Mouse (Mus musculus): ENCODE results near the gene Zcchc12. TPM values are rescaled to one million over a fixed set of nuclear protein-coding genes. Genes with fewer than 3 reads are reported as not detected.
A peak's percentile ranks its signal among the peaks of the same experiment; 100 is the strongest.

Gene Zcchc12
- total RNA-seq (2021): 10 to 100 TPM; 73.2 to 74.0 TPM
- long read RNA-seq, transcript Zcchc12-202 (4 exons, 2,197 nt): minor isoform, 6 of 137 reads
- long read RNA-seq, transcript Zcchc12-204 (5 exons, 2,181 nt): minor isoform, 12 of 137 reads
- long read RNA-seq, transcript Zcchc12-201 (4 exons, 2,089 nt): major isoform, 24 of 137 reads
- long read RNA-seq, partial matches to known transcripts: 18 of 137 reads
- long read RNA-seq, other reads (novel, unspliced or antisense): 77 of 137 reads

DNA sequence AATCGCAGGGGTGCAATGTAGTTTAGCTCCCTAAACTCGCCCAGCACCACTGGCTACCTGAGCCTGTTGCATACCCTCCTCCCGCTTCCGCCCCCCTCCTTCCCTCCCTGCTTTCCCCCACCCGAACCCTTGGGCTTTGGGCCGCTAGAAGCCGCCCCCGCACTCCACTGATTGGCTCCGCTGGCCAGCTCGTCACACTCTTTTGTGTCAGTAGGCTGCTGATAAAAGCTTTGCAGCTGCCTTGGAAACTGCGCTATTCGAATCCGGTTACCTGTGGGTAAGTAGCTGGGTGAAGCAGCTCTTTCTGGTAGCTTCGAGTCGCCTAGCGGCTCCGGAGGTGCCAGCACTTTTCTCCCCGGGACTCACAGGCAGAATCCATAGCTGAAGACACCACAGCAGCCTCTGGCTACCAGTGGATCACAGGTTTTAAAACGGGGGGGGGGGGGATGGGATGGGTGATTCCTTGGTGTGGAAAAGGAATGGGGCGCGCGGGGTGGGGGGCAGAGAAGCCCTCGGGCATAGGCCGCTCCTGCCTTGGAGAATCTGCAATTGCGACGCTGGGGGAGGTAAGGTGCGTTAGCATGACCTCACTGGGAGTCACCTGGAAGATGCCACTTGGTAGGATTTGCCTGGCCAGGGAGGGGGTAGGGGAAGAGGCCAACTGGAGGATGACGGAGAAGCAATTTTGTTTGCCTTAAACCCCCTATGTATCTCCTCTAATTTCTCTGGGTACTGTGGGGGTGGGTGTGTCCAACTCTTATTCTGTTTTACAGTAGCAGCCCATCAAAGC lies at the start of gene Zcchc12:
TSS of gene Zcchc12 (plus strand) at position 169 of the 790 bp plus-strand sequence.
- peak; percentile 35 to 49 for DNase-seq (ENCODE audit: low spot score in 2 of 2)

DNA sequence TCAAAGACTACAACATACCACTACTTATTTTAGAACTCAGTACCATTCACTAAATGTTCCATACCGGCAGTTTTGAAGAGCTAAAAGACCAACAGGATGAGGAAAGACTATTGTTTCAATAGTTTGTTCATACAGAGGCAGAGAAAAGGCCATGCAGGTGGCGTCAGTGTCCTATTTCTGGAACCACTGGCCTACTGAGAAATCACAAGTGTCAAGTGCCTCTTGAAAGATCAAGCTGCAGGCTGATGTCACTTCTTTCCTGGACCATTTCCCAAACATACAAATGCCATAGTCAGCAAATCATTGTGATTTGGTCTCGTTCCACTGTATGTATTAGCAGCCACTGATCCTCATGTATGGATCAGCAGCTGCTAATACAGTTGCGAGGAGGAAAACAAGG lies 49.0 kb upstream of the Zcchc12 start:
- DNase-seq (ENCODE audit: low spot score in 2 of 2): no peak

DNA sequence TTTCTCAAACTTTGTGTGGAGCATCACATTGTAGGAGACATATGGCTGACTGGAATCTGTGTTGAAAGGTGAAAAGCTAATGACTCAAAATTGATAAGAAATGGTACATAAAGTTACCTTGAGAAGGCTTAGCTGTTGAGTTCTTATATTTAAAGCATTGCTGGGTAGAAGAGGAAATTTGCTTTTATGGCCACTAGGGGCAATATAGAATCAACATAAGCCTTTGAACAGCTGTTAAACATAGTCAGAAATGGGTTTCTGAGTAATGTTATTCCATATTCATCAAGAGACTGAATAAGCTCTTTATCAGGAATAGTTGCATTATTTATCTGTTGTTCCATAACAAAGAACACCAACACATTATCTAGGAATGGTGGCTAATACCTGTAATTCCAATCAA lies 45.6 kb upstream of the Zcchc12 start:
- DNase-seq (ENCODE audit: low spot score in 2 of 2): no peak

DNA sequence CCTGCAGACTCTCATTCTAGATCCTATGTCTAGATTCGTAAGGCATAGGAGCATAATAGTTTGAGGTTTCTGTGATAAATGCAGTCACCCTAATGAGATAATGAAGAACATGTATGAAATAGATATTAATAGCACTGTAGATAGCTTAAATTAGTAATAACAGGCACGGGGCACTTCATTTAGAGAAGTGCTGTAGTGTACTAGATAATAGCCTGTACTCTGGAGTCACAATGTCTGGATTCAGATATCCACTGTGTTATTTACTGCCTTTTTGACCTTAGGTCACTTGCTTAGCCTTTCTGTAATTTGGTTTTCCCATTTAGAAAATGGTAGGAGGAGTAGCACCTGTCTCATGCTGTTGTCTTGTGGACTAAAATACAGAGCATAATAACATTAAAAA lies 39.0 kb upstream of the Zcchc12 start:
- DNase-seq (ENCODE audit: low spot score in 2 of 2): no peak

DNA sequence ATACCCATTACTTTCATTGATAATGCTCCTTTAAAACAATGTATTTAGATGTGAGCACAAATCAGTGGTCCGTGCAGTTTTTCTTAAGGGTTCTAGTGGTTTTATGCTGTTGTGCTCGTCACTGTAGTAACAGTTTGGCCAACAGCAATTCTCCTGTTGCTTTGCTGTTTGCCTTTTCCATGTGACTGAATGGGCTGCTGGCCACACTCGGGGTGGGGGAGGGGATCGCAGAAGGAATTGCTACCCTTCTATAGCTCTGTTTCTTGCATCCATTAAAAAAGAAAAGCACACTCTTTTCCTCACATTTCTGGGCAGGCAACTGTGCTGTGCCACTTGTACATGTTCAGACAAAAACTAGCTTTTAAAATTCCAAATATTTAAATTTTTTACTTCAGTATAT lies 34.1 kb upstream of the Zcchc12 start:
- DNase-seq (ENCODE audit: low spot score in 2 of 2): peak; percentile 13 to 27

DNA sequence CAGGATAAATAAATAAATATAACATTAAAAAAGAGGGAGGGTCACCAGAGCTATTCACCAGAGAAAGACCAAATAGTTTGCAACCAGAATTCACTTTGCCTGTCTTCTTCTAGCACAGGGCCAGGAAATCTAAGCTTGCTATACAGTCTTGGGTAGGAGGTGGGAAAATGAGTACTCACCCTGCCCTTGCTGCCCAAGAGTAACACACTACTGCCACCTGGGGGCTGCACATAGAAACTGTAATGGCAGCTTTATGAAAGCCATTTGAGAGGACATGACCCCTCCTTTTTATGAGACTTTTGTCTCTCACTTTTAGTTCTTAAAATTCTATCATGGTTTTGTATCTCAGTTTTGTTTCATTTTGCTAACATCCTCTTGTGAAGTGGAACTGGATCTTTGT lies 12.1 kb upstream of the Zcchc12 start:
- DNase-seq (ENCODE audit: low spot score in 2 of 2): peak; percentile 54 to 67

DNA sequence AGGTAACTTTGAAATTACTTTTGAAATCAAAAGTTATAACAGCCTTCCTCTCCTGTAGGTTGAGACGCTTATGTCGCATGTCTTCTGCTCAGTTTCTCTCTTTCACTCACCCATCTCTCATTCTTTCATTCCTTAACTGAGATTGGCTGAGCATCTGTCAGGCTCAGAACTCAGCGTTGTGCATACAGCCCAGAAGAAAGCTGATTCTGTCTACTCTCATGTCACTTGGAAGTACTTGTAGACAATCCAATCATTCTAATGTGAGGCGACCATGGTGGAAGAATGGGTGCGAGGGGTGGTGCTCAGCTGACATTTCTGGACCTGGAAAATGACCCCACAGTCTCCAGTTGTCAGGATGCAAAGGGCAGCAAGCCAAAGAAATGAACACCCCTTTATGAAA lies 9.7 kb upstream of the Zcchc12 start:
- no peak for DNase-seq (ENCODE audit: low spot score in 2 of 2)

DNA sequence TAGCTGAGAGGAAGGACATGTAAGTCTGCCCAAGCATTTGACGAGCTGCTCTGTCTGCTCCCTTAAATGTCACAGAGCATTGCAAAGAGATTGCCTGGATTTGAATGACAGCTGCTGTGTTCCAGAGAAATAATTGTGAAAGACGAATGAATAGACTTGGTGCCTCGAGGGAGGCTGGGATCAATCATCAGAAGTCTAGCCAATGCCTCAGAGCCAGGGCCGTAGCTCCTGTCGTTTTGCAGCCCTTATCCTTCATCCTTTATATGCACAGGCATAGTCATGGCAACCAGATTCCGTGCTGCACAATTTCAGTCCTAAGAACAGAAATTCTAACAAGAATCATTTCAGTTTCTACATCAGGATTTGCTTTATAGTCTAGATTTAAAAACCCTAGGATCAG lies 9.3 kb upstream of the Zcchc12 start:
- DNase-seq (ENCODE audit: low spot score in 2 of 2): no peak

DNA sequence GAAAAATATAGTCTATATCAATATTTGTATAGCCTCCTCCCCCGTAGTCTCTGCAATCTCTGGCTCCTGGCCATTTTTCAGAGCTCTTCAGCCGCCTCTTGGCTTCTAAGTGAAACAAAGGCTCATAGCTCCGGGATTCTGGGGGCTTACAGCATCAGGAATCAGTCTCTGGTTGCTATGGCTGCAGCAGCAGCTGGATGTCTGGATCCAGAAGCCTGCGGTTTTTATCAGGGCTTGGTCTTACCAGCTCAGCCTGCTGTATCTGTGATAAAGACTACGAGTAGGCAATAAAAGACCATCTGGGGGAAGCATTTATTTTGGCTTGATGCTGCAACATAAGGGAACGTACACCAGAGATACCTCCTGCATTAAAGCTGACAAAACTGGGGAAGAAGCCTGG lies 1.8 kb upstream of the Zcchc12 start:
- no peak for DNase-seq (ENCODE audit: low spot score in 2 of 2)

DNA sequence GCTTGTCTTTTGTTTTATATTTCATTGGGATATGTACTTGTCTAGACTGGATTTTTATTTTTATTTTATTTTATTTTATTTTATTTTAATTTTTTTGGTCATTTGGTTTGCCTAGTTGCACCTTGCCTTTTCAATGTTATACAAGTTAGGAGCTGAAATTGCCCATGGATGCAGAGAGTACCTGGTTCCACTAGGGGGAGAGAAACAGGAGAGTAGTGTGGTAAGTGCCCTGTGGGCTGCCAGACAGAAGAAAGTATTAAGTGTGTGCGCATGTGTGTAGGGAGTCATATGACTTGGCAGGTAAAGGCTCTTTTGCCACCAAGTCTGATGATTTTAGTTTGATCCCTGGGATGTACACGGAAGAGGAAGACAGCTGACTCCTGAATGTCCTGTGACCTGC lies 13.8 kb downstream of the Zcchc12 start:
- DNase-seq (ENCODE audit: low spot score in 2 of 2): no peak

DNA sequence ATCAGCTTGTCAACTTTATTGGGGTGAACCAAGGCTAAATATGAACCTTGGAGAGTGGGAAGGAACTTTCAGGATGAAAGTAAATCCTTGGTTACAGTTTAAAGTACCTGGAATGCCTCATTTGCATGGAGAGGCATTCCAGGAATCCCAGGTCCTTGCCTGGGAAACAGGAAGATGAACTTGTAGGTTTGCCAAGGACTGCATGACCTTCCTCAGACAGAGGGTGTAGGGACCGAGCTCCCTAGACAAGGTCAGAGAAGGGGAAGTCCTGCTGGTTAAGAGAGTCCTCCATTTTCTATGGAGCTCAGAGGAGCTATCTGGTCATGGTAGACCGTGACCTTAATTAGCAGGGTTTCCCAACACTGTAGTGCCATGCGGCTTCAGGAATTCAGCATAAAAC lies 15.5 kb downstream of the Zcchc12 start:
- no peak for DNase-seq (ENCODE audit: low spot score in 2 of 2)

DNA sequence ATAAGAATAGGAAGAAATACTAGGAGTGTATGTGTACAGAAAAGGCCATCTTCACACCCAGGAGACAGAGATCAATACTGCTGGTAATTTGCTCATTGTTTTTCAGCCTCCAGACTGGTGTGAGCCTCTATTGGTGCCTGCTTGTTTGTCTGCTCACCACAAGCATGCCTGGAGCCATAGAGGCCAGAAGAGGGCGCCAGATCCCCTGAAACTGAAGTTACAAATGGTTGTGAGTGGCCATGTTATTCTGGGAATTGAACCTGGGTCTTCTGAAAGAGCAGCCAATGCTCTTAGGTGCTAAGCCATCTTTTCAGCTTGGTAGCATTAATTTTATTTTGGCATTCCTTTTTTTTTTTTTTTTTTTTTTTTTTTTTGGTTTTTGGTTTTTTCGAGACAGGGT lies 25.7 kb downstream of the Zcchc12 start:
- no peak for DNase-seq (ENCODE audit: low spot score in 2 of 2)

DNA sequence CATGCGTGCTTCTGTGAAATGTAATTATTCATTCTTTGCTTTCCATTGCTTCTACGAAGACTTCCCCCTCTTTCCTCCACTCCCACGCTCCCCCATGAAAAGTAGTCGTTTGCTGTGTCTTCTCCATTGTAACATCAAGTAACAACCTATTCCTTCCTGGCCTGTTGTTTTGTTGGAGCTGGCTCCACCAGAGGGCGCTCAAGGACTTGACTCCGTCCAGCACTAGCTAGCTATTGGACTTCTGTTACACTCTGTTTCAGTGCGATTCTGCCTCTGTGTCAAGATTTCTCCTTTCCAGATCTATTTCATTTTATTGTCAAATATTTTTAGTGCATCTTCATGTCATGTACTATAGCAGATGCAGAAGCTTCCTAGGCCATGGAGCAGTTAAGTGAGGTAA lies 30.1 kb downstream of the Zcchc12 start:
- peak; percentile 77 to 85 for DNase-seq (ENCODE audit: low spot score in 2 of 2)

DNA sequence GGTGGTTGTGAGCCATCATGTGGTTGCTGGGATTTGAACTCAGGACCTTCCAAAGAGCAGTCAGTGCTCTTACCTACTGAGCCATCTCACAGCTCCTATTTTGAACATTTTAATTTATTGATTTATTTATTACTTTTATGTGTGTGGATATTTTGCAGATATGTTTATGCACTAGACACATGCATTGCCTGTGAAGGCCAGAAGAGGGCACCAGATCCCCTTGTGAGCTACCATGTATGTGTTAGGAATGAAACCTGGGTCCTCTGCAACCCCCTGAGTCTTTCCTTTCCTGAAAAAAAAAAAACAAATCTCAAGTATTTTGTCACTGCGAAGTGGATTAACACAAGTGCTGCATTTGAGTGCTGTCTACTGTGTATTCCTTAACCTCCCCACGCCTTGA lies 30.9 kb downstream of the Zcchc12 start:
- DNase-seq (ENCODE audit: low spot score in 2 of 2): peak; percentile 64 to 69

DNA sequence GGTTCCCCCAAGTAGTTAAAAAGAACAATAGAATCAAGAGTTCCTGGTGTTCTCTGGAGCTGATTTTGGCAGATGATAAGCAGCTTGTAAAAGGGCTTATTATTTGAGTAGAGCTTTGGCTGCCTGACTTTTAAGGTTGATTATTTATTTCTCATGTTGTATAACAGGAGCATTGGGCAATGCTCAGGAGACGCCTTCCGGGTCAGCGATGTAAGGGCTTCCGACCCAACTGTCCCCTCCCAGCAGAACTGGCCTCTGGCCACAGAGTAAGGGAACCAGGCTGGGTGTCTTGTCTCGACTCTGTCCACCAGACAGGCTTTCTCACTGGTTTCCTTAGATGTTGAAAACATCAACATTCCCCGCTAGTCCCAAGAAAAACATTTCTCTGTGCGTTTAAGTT lies 33.2 kb downstream of the Zcchc12 start:
- no peak for DNase-seq (ENCODE audit: low spot score in 2 of 2)

DNA sequence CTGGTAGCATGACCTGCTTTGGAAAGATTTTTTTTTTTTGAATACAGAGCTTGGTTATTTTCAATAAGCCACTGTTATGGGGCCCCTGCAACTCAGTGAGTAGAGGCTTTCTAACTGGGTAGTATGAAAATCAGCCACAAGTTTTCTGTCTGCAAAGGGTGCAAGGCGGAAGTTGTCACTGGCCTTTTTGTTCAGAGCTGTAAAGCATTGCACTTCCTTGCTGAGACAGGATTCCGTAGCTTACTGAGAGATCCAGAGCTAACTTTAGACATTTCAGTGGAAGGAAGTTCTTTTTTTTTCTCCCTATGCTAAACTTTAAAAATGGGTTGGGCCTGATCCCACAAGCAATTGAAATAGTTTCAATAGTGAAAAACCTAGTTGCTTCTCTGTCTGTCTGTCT lies 33.6 kb downstream of the Zcchc12 start:
- DNase-seq (ENCODE audit: low spot score in 2 of 2): no peak

DNA sequence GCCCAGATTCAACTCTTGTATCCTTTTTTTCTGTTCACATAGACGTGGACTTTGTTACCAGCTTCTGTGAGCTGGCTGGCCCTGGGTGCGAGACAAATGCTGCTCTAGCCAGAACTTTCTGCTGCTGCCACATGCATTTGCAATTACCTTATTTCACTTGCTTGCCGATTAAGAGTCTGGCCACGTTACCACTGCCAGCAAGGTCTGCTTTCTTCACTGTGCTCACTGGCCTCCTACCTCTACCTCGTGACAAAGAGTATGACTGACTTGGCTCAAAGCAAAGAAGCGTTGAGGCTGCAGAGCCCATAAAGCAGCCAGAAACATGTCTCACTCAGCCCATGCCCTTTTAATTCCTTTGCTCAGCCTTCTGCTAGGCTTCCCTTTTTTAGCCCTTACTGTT lies 39.9 kb downstream of the Zcchc12 start:
- peak; percentile 8 to 24 for DNase-seq (ENCODE audit: low spot score in 2 of 2)

Other genes with a start within 250 kb of the Zcchc12 start
- 1 to 10 TPM; 4.5 to 4.9 TPM for gene Il13ra1, start 83.8 kb upstream of the Zcchc12 start, total RNA-seq (2021)
- 10 to 100 TPM; 15.3 to 16.9 TPM for gene Lonrf3, start 132.4 kb downstream of the Zcchc12 start, total RNA-seq (2021)
- not detected for gene Gm6268, start 205.4 kb downstream of the Zcchc12 start, total RNA-seq (2021)

Data from layer of hippocampus, postnatal 10 days (tissue).